Mouse (Mus musculus) embryonic facial prominence, embryonic 15.5 days (tissue): Measurements from ENCODE around the gene Srl. TPM values are rescaled to one million over a fixed set of nuclear protein-coding genes. Genes with fewer than 3 reads are reported as not detected.

Experiments used
- ATAC-seq: fragments of 200-750 bp; cut with Nextera tagmentation; 2 replicates; pipeline ENCODE4 v1.8.0; 2017; ENCODE audit warnings: low read depth, moderate TSS enrichment; ENCODE audit not compliant: insufficient number of reproducible peaks, low FRiP score, low TSS enrichment
- H3K27ac ChIP-seq: fragments of 300-500 bp; sonication (generic); replicated peaks from 2 replicates; pipeline ENCODE4 v1.5.1; 2015; ENCODE audit warnings: mild to moderate bottlenecking, inconsistent platforms
- H3K27me3 ChIP-seq: fragments of 300-500 bp; sonication (generic); 2 replicates; pipeline ENCODE4 v1.6.1; 2015; ENCODE audit warnings: inconsistent platforms
- H3K36me3 ChIP-seq: fragments of 300-500 bp; sonication (generic); 2 replicates; pipeline ENCODE4 v1.6.1; 2015; ENCODE audit warnings: mild to moderate bottlenecking, inconsistent platforms
- H3K4me1 ChIP-seq: fragments of 300-500 bp; sonication (generic); 2 replicates; pipeline ENCODE4 v1.6.1; 2015; ENCODE audit warnings: inconsistent platforms
- H3K4me2 ChIP-seq: fragments of 300-500 bp; sonication (generic); replicated peaks from 2 replicates; pipeline ENCODE4 v1.6.1; 2015; ENCODE audit warnings: mild to moderate bottlenecking, inconsistent platforms
- H3K4me3 ChIP-seq: fragments of 300-500 bp; sonication (generic); replicated peaks from 2 replicates; pipeline ENCODE4 v1.5.1; 2015; ENCODE audit warnings: mild to moderate bottlenecking, inconsistent platforms
- H3K9ac ChIP-seq: fragments of 300-500 bp; sonication (generic); 2 replicates; pipeline ENCODE4 v1.6.1; 2015; ENCODE audit warnings: inconsistent platforms
- H3K9me3 ChIP-seq: fragments of 300-500 bp; sonication (generic); replicated peaks from 2 replicates; pipeline ENCODE4 v1.6.1; 2016; ENCODE audit warnings: inconsistent platforms
- WGBS: fragments of 180-500 bp; shearing (Covaris S2); methylation state at CpG from one replicate; pipeline ENCODE4 v1.1.7; 2015; 5-methylcytosine and 5-hydroxymethylcytosine counted together
- polyA plus RNA-seq: library from polyadenylated mRNA; unstranded; fragments of >200 nt; fragmentation: Nextera tagmentation; extraction: Ambion mirVana; gene quantifications from 2 replicates; pipeline ENCODE4 v1.2.1, GENCODE M21; 2015

Gene Srl
- polyA plus RNA-seq, 1 experiment from 2014 or later = 42.1 TPM

DNA sequence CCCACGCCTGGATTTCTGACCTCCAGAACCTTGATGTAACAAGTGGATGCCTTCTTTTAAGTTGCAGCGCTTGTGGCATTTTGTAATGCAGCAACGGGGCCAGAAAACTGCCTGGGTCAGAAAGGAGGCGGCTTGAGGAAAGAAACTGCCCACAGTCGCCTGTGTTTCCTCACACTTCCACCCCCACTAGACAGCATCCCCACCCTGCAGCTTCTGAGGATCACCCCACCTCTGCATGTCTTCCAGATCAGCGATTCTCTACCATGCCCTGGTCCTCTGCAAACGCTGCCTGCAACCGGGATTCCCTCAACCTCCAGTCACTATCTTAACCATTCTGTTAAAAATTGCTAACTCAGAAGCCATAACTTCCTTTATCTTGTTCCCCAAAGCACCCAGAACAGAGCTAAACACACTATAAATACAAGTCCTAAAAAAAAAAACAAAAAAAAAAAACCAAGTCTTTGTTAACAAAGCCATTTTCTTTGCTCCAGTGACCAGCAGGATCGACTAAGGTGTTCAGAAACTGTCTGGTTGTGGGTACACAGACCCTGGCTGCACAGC lies 77.0 kb downstream of the Srl start:
- Histone ChIP-seq H3K9ac (no peak overlapping the region), H3K4me2 (no peak overlapping the region), H3K4me1 (no peaks in the 10 kb centered on the region), H3K27ac (no peak overlapping the region), H3K27me3 (no peaks in the 10 kb centered on the region), H3K4me3 (no peak overlapping the region), H3K9me3 (no peaks in the 10 kb centered on the region), H3K36me3 (no peaks in the 10 kb centered on the region)
- no peak for ATAC-seq
- 74% methylated on average over 9 of the region's 9 CpGs for WGBS

DNA sequence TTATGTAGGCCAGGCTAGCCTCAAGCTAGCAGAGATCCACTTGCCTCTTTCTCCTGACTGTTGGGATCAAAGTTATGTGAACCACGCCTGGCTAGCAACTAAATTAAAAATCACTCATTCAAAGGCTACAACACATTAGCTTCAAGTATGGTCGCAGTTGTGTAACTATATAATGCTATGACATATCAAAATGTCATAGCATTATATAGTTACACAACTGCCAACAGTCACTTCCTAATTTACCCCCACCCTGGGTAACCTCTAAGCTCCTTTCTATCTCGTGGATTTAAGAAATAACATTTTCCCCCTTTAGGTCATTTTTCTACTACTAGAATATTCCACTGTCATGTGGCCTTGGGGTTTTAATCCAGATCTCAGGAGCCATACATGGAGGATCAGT lies 83.7 kb downstream of the Srl start:
- no peak overlapping the region for H3K4me2 ChIP-seq
- H3K36me3 ChIP-seq = no peaks in the 10 kb centered on the region
- no peaks in the 10 kb centered on the region for H3K27me3 ChIP-seq
- 76% methylated on average over 3 of the region's 3 CpGs for WGBS
- H3K27ac ChIP-seq = no peak overlapping the region
- no peak overlapping the region for H3K4me3 ChIP-seq
- H3K4me1 ChIP-seq = no peaks in the 10 kb centered on the region
- no peak overlapping the region for H3K9ac ChIP-seq
- no peaks in the 10 kb centered on the region for H3K9me3 ChIP-seq
- no peak for ATAC-seq

DNA sequence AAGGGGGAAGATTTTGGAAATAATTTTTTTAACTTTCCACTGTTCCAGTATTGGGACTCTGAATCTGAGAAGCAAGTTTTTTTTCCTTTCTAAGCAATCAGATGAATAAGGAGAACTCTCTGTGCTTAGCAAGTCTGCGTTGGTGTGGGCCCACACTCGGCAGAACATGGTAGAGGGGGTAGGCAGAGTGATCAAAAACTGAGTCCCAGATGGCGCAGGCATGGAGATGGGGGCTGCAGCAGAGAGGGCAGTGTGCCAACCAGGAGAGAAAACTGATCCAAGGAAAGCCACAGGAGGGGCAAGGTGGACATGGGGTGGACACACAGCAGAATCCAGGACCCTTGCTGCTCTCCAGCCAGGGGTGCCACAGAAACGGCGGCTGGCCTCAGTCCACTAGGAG lies 85.2 kb downstream of the Srl start:
- H3K9ac ChIP-seq = no peak overlapping the region
- WGBS = 75% methylated on average over 5 of the region's 5 CpGs
- no peak overlapping the region for H3K4me2 ChIP-seq
- H3K27ac ChIP-seq = no peak overlapping the region
- no peaks in the 10 kb centered on the region for H3K27me3 ChIP-seq
- no peaks in the 10 kb centered on the region for H3K4me1 ChIP-seq
- H3K36me3 ChIP-seq = no peaks in the 10 kb centered on the region
- ATAC-seq = no peak
- no peaks in the 10 kb centered on the region for H3K9me3 ChIP-seq
- H3K4me3 ChIP-seq = no peak overlapping the region

DNA sequence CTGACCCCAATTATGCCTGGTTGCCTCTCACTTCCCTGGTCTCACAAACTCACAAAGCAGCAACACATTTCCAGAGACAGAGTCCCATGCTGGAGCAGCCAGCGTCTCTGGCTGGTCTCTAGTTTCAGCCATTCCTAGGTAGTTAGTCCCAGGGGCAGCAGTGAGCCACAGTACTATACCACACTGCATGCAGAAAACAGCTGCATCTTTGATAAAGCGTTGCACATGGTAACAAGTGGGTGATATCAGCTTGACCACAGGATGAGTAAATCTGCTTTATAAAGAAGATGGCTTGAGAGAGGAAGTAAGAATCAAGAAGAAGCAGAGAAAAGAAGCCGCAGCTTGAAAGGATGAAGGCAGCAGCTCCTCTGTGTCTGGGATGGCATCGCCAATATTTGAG lies 85.9 kb downstream of the Srl start:
- WGBS = 66% methylated on average over 4 of the region's 4 CpGs
- H3K36me3 ChIP-seq = no peaks in the 10 kb centered on the region

DNA sequence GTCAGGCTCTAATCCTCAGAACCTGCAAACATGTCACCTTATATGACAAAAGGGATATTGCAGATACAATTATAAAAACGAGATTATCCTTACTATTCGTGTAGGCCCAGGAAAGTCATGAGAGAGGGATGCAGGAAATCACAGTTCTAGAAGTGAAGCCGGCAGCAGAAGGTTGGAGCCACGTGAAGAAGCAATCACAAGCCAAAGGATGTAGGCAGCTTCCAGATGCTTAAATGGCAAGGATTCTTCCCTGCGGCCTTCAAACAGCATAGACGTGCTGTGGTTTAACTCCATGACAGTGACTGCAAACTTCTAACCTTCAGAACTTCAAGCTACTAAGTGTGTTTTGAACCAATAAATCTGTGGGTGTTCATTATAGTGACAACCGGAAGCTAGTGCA lies 87.1 kb downstream of the Srl start:
- H3K4me2 ChIP-seq = no peak overlapping the region
- H3K4me1 ChIP-seq = no peaks in the 10 kb centered on the region
- WGBS = 80% methylated on average over 7 of the region's 7 CpGs
- H3K36me3 ChIP-seq = no peaks in the 10 kb centered on the region
- ATAC-seq = no peak
- H3K9me3 ChIP-seq = no peaks in the 10 kb centered on the region
- no peaks in the 10 kb centered on the region for H3K27me3 ChIP-seq
- no peak overlapping the region for H3K27ac ChIP-seq
- H3K4me3 ChIP-seq = no peak overlapping the region
- no peak overlapping the region for H3K9ac ChIP-seq

More for the DNA sequence above, 85.9 kb downstream of the Srl start:
- no peak overlapping the region for H3K4me2 ChIP-seq
- no peaks in the 10 kb centered on the region for H3K9me3 ChIP-seq
- H3K27ac ChIP-seq = no peak overlapping the region
- no peaks in the 10 kb centered on the region for H3K27me3 ChIP-seq
- H3K4me1 ChIP-seq = no peaks in the 10 kb centered on the region
- no peak overlapping the region for H3K9ac ChIP-seq
- H3K4me3 ChIP-seq = no peak overlapping the region
- ATAC-seq = no peak

DNA sequence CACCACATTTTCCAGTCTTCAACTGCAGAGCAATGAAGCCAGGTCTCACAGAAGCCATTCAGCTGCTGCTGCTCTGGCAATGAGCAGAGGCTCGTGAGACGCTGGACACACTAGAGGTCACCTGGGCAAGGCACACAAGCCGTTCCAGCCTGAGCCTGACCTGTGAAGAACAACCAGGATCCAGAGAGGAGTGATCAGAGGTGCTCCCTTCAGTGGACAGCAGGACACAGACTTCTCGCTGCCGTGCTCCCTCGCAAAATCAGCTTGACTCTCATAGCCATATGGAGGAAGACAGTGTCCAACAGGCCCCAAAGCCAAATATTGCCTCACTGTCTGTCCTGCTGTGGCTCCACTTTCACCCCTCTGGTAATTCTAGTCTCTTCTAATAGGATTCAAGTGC lies 92.2 kb downstream of the Srl start:
- no peaks in the 10 kb centered on the region for H3K27me3 ChIP-seq
- no peaks in the 10 kb centered on the region for H3K36me3 ChIP-seq
- no peak overlapping the region for H3K4me2 ChIP-seq
- no peaks in the 10 kb centered on the region for H3K4me1 ChIP-seq
- 86% methylated on average over 6 of the region's 6 CpGs for WGBS
- no peak overlapping the region for H3K9ac ChIP-seq
- no peak overlapping the region for H3K4me3 ChIP-seq
- no peaks in the 10 kb centered on the region for H3K9me3 ChIP-seq
- no peak overlapping the region for H3K27ac ChIP-seq
- no peak for ATAC-seq

DNA sequence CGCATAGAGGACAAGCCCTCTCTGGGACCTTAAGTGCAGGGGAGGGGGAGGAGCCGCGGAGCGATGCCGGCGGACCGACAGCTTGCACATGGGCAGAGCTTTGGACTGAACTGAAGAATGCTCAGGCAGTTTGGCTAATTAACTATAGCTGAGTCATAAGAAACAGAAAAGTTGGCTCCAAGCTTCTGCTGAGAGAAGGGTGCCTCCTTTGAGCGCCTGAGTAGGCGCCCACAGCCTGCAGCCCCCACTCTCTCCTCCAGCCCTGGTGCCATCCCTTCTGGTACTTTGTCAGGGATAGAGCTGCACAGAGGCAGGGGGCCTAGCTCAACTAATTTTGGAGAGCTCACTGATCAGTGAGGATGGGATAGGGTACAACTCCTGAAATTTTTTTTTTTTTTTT lies 93.4 kb downstream of the Srl start:
- no peak overlapping the region for H3K9ac ChIP-seq
- no peak for ATAC-seq

DNA sequence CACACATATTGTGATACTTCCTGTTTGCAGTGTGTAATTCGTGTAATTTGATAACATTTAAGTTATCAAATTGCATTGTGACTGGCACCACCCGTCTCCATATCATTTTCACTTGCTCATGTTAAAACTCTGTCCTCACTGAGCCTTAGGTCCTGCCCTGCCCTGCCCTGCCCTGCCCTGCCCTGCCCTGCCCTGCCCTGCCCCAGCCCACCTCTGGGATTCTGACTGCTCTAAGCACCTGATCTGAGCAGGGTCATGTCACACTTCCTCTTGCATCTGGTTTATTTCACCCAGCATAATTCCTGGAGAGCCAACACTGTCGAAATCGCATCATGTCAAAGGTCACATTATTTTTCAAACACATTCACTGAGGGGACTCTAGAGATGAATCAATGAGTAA lies 95.2 kb downstream of the Srl start:
- Histone ChIP-seq H3K36me3 (no peaks in the 10 kb centered on the region), H3K9me3 (no peaks in the 10 kb centered on the region), H3K27ac (no peak overlapping the region), H3K9ac (no peak overlapping the region), H3K27me3 (no peaks in the 10 kb centered on the region), H3K4me2 (no peak overlapping the region), H3K4me3 (no peak overlapping the region), H3K4me1 (no peaks in the 10 kb centered on the region)
- WGBS = 41% methylated on average over 4 of the region's 4 CpGs
- no peak for ATAC-seq

More for the DNA sequence above, 93.4 kb downstream of the Srl start:
- no peaks in the 10 kb centered on the region for H3K36me3 ChIP-seq
- 41% methylated on average over 9 of the region's 9 CpGs for WGBS
- H3K4me2 ChIP-seq = no peak overlapping the region
- no peak overlapping the region for H3K27ac ChIP-seq
- no peaks in the 10 kb centered on the region for H3K9me3 ChIP-seq
- no peaks in the 10 kb centered on the region for H3K27me3 ChIP-seq
- H3K4me3 ChIP-seq = no peak overlapping the region
- H3K4me1 ChIP-seq = no peaks in the 10 kb centered on the region

DNA sequence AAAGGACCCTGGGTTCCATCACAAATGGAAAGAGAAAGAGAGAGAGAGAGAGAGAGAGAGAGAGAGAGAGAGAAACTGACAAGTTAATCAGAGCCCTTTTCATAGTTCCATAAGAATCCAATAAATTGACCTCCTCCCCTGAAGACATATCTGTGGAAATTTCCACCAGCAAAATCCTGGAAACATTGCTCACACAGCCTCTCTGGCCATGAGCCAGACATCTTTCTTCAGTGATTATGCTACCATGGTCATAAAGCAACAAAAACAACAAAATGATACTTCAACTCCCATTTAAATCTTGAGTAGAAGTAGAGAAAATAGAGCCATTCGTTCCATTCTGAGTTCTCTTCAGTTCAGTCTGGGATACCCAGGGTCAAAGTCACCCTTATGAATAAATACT lies 97.2 kb downstream of the Srl start:
- no peak for ATAC-seq
- H3K27ac ChIP-seq = no peak overlapping the region
- H3K4me1 ChIP-seq = no peaks in the 10 kb centered on the region
- H3K9me3 ChIP-seq = no peaks in the 10 kb centered on the region
- H3K36me3 ChIP-seq = no peaks in the 10 kb centered on the region
- WGBS = 68% methylated on average over 1 of the region's 1 CpGs
- H3K27me3 ChIP-seq = no peaks in the 10 kb centered on the region
- no peak overlapping the region for H3K4me3 ChIP-seq
- H3K4me2 ChIP-seq = no peak overlapping the region
- no peak overlapping the region for H3K9ac ChIP-seq

DNA sequence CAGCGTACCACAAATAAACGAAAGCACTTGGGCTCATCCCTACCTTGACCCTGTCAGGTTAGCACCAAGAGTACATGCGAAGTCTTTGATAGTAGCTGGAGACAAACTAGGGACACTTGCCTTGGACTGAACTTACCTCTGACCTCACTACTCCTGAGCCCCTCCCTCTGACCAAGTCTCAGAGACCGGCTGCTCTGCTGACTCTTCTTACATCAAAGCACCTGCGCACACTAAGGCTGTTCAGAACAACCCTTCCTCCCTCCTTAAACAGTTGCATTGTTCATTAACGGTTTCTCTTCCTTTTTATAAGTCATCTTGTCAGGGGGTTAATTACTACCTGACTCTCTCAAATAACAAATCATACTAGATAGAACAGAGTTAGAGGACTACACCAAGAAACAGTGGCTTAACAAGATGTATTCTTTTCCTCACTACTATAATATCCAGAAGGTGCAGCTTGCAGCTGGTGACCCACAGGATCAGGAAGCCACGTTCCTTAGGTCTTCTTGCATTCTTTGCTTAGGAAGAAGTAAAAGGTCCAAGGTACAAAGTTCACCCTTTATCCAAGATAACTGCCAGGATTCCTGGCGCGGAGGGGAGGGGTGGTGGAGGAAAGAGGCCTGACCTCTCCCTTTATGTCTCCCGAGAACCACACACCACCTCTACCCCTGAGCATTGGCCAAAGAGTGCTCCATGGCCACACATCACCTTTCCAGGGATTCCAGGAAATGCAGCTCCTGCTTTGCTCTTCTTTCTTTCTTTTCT lies 102.1 kb downstream of the Srl start:
- no peak overlapping the region for H3K27ac ChIP-seq
- H3K4me3 ChIP-seq = no peak overlapping the region
- ATAC-seq = no peak
- H3K36me3 ChIP-seq = no peaks in the 10 kb centered on the region
- WGBS = 72% methylated on average over 10 of the region's 10 CpGs
- no peak overlapping the region for H3K4me2 ChIP-seq
- no peaks in the 10 kb centered on the region for H3K4me1 ChIP-seq
- H3K9ac ChIP-seq = no peak overlapping the region
- H3K27me3 ChIP-seq = no peaks in the 10 kb centered on the region
- no peaks in the 10 kb centered on the region for H3K9me3 ChIP-seq

DNA sequence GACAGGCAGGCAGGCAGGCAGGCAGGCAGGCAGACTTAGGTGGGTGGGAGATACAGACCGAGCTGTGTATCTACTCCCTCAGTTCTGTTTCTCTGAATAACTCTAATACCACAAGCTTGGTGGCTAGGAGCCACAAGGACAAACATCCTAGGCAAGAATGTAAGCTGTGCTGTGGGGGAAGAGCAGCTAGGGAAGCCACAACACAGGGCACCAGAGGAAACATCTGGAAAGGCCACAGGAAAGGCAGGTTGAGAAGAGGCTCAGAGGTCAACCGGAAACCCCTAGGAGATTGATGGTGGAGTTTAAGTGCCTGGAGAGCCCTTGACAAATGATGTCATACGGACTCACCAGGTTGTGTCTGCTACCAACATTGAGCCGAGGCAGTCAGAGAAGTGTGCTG lies 104.9 kb downstream of the Srl start:
- ATAC-seq = no peak

DNA sequence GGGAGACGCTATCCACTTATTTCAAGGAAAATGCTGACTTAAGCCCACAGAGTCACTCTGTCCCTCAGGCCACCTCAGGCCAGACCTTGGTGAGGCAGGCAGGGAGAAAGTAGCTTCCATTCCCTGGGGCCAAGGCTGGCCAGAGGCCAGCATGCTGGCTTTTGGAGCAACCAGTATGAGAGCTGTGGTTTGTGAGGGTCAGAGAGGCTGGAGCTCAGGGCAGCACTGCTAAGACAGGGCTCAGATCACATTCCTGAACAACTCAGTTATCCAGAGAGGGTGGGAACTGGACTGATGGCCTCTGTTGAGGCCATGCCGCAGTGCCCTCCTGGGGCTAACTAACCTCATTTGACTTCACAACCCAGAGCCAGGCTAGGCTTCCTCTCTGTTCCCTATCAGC lies 106.2 kb downstream of the Srl start:
- H3K4me3 ChIP-seq = no peak overlapping the region
- no peaks in the 10 kb centered on the region for H3K4me1 ChIP-seq
- peak; percentile 39; the same call in 1 of the 2 replicates for ATAC-seq
- H3K9ac ChIP-seq = no peak overlapping the region
- no peaks in the 10 kb centered on the region for H3K27me3 ChIP-seq
- H3K4me2 ChIP-seq = no peak overlapping the region
- H3K36me3 ChIP-seq = no peaks in the 10 kb centered on the region
- H3K27ac ChIP-seq = no peak overlapping the region
- no peaks in the 10 kb centered on the region for H3K9me3 ChIP-seq
- WGBS = 81% methylated on average over 2 of the region's 2 CpGs

More for the DNA sequence above, 104.9 kb downstream of the Srl start:
- WGBS = 73% methylated on average over 4 of the region's 4 CpGs
- Histone ChIP-seq H3K27me3 (no peaks in the 10 kb centered on the region), H3K4me1 (no peaks in the 10 kb centered on the region), H3K4me2 (no peak overlapping the region), H3K9ac (no peak overlapping the region), H3K27ac (no peak overlapping the region), H3K36me3 (no peaks in the 10 kb centered on the region), H3K4me3 (no peak overlapping the region), H3K9me3 (no peaks in the 10 kb centered on the region)
